Mouse (Mus musculus) c-Kit-negative CD71-positive TER-119-positive erythroid progenitor cells, embryonic 14.5 days (primary cell): Measurements from ENCODE around the gene Vamp8.

Experiments
- DNase-seq: peaks from one replicate; pipeline ENCODE4 v3.0.0-alpha.2; 2013; ENCODE audit warnings: low read depth, low spot score

The Vamp8 gene

DNA sequence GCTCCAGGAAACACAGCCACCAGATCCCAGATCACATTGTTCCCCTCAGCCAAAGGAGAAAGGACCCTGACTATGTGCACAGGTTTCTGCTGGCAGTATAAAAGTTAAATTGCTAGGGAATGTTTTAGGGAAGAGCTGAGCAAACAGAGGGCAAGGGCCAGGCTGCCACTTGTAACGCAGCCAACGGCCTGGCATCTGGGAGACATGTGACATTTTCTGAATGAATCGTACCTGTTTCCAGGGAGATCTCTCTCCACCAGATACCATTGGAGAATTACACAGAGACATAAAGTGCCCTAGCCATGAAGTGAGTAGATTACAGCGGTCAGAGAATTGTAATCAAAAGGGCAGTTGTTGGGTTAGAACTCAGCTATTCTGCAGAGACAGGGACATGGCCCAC is 17.3 kb downstream of the Vamp8 start:
- DNase-seq: no peak

DNA sequence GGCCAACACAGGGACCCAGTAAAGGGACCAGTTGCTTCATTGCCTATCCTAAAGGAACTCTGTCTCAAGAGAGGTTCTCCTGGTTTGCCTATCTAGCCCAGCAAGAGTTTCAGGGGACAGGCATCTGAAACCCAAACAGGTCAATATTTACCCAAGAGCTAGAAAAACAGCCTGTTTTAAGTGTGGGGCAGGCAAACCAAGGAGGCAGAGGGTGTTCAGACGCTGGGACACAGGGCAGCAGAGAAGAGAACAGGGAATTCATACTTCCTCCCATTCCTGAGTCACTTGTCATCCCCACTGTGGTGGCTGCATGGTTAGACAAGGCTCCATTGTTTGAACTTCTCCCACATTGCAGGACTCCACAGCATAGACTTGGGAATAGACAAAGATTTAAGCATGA is 18.9 kb downstream of the Vamp8 start:
- DNase-seq: no peak

DNA sequence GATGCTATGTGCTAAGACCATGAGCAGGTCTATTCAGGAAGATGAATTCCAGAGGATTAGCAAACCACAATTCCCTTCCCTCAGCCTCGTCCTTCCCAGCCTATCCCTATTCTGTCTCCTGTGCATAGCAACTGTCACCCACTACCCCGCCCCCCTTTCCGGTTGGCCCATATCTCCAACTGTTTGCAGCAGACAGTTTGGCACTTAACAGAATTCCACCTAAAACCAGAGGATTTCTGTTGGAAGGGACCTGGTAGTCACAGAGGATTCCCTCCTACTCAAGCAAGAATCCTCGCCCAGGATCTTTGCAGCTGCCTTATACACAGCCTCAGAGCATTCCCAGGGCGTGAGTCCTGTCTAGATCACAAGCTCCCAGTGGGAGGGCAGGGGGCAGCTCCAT is 19.4 kb downstream of the Vamp8 start:
- no peak for DNase-seq

DNA sequence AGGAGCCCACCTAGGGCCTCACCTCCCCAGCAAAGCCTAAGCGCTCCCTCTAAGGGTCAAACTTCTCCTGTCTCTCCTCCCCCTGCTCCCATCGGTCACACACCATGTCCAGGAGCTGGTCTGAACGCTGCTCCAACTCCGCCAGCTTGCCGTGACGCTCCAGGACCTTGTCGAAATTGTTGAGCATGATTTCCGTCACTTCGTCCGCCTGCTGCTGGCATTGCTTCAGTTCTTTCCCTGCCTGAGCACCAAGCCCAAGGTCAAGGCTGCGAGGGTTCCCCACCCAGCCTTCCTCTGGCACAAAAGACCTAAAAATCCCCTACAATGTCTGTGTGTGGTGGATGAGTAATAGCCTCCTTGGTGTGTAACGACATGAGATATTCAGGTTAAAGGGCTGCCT is 20.4 kb downstream of the Vamp8 start:
- DNase-seq: no peak

DNA sequence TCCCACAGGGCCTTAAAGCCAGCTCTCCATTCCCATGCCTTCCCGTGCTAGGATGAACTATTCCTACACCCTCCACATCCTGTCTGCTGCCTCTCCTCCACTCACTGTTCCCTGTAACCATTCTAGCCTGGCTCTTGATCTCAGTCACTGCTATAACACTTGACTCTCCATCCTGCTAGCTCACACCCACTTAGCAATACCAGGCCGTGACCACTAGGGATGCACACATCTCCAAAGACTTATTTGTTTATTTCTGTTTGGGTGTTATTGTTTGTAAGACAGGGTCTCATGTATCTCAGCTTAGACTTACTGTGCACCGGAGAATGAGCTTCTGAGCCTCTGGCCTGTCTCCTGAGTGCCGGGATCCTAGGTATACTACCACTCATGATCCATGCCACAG is 20.9 kb downstream of the Vamp8 start:
- no peak for DNase-seq

DNA sequence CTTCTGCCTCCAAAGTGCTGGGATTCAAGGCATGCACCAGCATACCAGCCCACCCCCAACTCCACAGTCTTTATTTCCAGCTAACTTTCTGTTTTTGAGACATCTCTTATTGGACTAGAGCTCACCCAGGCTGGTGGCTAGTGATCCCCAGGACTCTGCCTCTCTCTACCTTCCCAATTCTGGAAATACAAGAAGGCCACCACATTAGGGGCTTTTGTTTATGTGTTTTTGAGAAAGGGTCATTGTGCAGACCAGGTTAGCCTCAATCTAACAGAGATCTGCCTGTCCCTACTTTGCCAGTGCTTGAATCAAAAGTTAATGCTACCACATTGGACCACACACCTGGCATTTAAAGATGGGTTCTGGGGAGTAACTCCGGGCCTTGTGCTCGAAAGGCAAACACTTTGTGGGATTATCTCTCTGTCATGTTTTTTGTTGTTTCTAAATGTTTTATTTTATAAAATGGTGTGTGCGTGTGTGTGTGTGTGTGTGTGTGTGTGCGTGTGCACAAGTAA is 23.0 kb downstream of the Vamp8 start:
- DNase-seq: no peak

DNA sequence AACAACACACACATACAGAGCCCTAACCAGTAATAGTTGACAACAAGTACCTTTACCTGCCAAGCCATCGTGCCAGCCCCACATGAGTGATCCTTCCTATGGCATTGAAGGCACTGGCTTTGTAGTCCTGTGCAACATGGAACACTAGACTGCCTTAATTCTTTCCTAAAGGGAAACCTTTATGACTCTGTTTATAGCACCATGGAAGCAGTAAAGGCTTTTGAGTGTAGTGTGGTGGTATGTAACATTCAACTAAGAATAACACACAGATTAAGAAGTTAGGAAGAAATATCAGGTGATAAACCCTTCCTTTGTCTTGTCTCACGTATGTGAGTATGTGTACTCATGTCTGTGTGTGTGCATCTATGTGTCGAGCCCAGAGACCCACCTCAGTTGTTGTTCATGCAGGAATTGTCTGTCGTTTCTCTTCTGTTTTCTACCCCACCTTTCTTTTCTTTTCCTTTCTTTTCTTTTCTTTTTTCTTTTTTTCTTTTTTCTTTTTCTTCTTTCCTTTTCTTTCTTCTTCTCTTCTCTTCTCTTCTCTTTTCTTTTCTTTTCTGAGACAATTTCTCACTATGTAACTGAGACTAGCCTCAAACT is 23.6 kb downstream of the Vamp8 start, which contains the start of gene Rnf181:
Rnf181 (minus strand) TSS at position 113 of the 600 bp plus-strand sequence.
- no peak for DNase-seq

DNA sequence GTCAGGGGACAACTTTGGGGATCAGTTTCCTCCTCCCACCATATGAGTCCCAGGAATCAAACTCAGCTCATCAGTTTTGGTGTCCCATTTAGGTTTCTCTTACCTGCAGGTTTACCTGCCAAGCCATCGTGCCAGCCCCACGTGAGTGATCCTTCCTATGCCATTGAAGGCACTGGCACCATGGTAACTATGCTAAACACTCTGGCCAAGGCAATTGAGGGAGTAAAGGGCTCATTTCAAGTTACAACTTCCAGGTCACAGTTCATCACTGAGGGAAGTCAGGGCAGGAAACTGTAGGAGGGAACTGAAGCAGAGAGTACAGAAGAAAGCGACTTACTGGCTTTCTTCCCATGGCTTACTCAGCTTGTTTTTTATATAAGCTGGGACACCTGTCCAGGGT is 24.2 kb downstream of the Vamp8 start:
- no peak for DNase-seq

DNA sequence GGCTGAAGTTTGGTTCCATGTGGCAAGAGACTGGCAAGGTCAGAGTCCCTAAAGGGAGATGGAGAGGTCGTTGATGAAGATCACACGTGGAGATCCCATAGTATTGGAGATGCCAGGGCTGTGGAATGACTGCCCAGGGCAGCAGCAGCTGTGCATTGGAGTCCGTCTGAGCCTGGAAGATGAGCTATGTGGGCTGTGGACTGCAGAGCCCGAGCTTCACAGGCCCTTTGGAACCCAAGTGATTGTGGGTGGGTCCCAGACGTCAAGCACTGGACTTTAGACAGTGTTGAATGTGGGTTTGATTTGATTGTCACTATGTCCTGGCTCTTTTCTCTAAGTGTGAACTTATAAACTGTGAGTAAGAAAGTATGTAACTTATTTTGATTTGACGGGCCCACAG is 25.5 kb downstream of the Vamp8 start:
- DNase-seq: no peak

DNA sequence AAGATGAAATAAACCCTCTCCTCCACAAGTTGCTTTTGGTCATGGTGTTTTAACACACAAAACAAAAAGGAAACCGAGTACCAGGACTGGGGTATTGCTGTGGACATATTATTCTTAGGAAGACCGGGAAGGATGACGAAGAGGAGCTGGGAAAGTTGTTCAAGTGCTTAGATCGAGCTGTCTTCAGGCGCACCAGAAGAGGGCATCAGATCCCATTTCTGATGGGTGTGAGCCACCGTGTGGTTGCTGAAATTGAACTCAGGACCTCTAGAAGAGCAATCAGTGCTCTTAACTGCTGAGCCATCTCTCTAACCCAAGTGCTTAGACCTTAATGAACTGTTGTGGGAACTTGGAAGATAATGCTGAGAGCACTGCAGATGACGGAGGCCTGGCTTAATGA is 26.5 kb downstream of the Vamp8 start:
- DNase-seq: no peak

DNA sequence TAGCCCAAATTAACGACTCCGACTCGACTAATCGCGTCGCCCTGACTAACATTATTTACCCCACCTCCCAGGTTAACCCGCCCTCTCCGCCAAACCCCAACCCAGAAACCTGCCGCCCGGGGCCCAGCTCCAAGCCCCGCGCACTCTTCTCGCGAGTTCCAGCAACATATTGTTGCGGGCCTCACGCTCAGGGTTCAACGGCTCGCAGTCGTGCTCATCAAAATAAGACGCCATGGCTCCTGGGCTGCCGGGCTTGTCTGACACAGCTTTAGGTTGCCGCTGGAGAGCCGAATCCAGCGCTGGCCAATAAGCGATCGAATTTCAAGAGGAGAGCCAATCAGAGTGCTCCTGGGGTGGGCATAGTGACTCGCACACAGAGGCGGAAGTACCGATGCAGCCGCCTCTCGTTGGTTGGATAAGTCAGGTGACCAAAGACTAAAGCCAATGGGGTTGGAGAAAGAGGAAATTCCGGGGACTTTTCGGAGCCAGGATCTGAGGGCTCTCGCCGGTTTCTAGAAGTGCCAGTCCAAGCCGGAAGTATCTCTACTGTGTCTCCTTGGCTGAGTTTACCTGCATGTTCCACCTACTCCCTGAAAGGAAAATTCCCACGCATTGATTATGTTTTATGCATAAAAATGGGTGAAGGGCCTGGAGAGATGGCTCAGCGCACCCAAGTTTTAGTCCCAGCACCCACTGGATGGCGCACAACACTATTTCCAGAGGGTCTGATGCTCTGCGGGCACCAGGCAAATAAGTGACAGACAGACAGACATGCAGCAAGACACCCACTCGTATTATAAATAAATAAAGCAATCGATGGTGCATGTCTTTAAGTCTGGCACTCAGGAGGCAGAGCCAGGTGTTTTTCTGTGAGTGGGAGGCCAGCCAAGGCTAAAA is 28.1 kb downstream of the Vamp8 start:
- DNase-seq: peak; percentile 96

DNA sequence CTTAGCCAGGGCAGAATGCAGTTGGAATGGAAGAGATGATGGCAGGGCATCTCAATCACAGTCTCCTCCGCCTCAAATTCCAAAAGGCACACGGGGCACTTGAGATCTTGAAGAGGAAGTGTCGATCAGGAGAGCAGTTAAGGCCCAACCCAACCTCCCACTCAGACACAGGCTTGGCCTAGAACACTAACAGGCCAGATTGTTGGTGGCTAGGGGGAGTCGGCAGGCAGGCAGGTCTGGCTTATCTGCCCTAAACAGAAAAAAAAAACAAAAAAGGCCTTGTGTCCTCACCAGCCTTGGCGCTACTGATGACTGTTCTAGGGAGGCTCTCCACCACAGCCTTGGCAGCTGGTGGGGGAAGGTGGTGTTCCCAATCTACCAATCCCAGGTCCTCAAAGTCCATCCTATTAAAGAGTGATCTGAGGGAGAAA is 29.4 kb downstream of the Vamp8 start:
- DNase-seq: no peak

DNA sequence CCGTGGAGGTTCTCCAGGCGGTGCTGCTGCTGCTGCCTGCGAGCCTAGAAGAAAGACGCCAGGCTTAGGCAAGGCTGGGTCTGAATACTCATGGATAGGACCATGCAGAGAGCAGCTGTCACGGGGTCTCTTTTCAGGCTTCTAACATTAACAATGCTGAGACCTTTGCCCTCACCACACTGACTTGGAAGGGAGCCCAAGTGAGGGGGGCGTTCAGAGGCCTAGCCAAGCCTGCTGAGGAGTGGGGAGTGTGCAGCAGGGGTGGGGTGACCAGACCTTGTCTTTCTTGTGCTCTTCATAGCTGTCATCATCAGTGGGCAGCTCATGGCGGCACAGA is 29.9 kb downstream of the Vamp8 start:
- DNase-seq: no peak

DNA sequence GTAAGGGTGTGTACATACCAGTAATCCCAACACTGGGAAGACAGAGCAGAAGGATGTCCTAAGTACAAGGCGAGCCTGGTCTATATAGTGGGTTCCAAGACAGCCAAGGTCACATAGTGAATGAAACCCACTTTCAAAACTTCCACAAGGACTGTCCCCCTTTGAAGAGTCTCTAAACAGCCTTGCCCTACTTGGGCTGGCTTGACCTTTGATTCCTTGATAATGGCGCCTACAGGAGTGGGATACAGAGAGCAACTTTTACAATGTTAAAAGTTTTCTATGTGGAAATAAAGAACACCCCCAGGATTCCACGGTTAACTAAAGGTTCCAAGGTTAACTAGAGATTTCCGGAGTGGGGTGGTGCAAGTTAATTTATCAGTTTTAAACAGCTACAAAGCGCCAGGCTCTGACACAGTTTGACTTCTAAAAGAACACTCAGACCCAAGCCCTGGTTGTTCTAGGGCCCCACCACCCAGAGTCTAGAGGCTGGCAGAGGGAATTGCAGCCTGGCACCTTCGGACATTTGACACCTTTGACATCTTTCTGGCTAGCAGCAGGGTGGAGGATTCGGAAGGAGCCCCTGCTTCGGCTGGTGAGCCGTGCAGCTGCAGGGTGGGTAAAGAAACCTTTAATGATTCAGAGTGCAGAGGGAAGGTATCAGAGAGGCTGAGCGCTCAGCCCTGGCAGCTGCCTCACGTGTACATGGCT is 30.5 kb downstream of the Vamp8 start:
- no peak for DNase-seq

DNA sequence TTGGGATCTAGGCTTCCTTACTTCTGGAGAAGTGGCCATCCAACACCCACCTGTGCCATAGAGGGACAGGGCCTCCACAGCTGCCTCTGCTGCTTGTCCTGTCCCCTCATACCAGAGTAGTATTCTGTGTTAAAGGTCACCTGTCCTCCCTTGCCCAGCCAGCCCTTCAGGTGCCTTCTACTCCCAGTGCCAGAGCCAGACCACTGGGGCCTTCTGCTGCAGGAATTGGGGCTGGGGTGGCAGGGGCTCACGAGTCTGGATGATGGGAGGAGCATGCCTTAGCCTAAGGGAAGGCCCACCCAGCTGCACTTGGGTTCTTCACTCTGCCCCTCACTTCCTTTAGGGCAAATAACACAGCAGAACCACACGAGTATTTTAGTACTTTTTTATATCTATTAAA is 31.2 kb downstream of the Vamp8 start:
- DNase-seq: no peak

DNA sequence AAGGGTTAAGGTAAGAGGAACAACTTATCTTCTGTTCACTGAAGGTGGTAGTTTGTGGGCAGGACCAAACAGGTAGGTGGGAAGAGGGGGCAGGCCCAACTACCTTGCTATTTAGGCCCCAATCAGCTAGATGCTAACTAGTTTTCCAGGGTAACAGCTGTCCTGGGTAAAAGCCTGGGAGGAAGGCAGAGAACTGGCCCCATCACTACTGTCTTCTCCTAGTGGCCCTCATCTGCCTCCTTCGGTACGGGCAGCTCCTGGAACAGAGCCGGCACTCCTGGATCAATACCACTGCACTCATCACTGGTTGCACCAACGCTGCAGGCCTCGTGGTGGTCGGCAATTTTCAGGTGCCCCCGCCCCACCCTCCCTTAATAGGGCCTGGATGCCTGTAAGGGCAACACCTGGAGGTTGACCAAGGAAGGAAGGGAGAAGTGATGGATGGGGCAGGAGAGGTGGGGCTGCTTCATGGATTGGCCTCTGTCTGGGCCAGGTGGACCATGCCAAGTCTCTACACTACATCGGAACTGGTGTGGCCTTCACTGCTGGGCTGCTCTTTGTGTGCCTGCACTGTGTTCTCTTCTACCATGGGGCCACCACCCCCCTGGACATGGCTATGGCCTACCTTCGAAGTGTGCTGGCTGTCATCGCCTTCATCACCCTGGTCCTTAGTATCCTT is 32.3 kb downstream of the Vamp8 start:
- no peak for DNase-seq

DNA sequence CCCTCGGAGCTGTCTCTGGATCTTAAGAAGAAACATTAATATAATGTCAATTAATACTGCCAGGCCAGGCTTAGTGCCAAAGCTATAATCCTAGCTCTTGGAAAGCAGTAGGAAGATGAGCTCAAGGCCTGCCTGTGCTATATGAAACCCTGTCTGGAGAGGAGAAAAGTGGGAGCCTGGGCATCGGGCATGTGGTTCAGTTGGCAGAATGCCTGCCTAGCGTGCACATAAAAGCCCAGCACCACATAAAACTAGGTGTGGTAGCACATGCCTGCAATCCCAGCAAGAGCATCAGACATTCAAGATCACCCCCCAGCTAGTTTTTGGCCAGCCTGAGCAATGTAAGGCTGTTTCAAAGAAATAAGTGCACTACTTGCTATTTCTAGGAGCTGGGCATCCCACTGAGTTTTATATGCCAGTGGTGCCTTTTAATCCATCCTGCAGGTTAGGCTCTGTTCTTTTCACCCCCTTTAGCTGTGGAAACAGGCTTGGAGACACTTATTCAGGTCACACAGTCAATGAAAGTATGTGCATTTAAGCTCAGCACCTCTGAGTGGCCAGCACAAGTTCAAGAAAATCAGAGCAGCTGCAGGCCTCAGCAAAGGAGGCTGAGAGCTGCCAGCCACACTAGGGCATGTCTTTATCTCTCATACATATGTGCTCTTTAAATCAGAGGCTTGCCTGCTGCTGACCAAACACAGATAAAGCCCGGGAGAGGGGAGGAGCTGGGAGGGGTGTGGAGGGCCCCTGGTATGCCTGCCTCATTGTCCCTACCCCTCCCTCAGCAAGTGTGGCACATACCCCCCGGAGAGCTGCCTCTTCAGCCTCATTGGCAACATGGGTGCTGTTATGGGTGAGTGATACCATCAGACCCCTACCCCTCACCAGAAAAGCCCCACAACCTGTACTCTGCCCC is 33.1 kb downstream of the Vamp8 start:
- DNase-seq: peak; percentile 34

DNA sequence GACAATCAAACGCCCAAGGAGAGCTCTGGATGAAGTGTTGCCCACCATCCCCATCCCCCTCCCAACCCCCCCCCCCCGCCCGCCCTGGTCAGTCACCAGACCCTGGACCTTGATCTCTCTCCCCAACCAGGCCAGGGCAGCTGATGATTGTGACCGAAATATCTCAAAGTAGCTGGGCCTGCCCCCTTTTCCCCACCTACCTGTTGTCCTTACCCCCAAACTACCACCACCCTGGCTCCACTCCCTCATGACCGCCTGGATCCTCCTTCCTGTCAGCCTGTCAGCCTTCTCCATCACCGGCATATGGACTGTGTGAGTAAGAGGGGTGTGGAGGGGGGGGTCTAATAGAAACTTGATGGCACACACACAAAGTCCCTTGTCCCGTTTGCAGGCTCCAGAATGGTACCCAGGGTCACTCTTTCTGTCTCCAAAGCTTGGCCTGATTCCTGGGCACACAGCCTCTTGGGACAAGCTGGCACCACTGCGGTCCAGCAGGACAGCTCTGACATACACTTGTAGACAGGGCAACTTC is 34.4 kb downstream of the Vamp8 start:
- no peak for DNase-seq

DNA sequence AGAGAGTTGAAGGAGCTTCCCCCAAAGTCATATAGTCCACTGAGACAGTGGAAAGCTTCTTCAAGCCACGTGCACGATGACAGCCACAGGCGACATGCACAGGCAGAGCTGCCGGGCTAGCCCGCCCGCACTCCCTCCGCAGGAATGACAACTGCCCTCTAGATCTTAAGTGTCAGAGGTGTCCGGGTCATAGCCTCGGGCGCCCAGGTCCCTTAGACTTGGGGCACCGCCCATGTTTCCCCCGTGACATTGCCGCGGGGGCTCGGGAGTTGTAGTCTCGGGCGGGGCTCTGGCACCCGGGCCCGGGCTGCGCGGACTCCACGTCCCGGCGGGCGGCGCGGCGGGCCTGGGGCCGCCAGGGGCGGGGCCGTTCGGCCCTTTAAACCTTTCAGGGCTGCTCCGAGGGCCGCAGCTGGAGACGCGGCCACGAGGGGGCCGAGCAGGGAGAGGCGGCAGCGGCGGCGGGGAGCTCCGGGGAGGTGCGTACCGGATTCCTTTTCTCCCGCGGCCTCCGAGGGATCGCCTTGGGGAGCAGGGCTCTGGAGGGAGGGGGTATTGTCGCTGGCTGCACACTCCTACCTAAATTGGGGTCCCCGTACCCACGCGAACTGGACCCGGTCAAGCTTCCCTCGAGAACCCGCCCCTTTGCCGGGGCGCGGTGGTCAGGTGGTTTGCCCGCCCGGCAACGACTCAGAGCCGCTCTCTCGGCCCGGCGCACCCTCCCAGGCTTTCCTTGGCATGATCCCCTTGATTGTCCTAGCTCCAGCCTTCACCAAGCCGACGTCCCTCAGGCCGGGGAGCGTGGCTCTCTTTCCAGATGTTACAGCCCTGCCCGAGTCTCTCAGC is 35.2 kb downstream of the Vamp8 start, which contains the start of gene Tmem150a:
Tmem150a (plus strand) TSS at position 382 of the 846 bp plus-strand sequence.
- no peak for DNase-seq

DNA sequence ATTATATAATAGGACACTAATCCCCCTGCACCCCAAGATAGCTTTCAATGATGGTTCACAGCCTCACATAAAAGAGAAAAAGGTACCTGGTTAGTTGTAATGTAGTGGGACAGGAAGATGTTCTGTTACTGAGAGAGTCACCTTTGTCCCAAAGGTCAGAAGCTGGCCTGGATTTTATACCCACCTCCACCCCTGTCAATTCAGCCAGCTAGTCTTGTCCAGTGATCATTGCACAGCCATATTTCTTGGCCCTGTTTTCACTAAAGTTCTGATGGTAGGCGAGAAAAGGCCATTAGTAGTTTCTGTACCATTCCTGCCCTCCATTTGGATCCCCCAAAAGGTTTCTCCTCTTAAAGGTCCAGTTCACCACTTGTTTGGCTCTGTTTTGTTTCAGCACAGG is 36.5 kb downstream of the Vamp8 start:
- no peak for DNase-seq
